Mouse (Mus musculus): ENCODE measurements around the gene Slc35e3.
"Not testable (repeated sequence)": the region's sequence is repeated elsewhere in the genome, so short reads cannot be mapped to it uniquely, and the experiment has no call there.

Slc35e3 gene

DNA sequence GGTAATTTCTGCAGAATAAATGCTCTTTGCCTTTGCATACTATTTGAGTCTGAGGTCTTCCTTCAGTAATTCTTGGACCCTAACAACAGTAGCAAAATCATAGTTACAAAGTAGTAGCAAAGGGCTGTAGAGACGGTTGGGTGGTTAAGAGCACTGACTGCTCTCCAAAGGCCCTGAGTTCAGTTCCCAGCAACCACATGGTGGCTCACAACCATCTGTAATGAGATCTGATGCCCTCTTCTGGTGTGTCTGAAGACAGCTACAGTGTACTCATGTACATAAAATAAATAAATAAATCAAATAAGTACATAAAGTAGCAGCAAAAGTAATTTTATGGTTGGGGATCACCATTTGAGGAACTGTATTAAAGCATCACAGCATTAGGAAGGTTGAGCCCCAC lies 30.5 kb downstream of the Slc35e3 start:
- not testable (repeated sequence) for DNase-seq (ENCODE audit: inconsistent age in 2 of 2, low spot score in 1 of 2)

DNA sequence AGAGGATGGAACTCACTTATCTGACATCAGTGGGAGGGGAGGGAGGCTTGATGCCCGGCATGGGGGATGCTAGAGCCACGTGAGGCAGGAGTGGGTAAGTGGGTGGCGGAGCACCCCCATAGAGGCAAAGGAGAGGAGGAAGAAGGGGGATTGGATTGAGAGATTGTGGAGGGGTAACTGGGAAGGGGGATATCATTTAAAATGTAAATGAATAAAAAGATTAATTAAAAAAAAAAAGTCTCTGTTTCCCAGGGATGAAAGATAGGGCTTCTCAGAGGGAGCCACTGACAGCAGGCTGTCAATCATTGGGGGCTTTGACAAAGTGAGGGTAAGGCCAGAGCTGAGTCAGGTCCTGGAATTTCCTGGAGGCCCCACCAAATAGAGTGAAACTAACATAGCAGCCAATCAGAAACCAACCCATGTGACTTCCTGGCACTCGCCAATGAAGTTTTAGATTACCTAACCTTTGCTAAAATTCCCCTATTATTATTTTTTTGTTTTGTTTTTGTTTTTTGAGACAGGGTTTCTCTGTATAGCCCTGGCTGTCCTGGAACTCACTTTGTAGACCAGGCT lies 31.2 kb downstream of the Slc35e3 start:
- no peak for DNase-seq (ENCODE audit: inconsistent age in 2 of 2, low spot score in 1 of 2)

DNA sequence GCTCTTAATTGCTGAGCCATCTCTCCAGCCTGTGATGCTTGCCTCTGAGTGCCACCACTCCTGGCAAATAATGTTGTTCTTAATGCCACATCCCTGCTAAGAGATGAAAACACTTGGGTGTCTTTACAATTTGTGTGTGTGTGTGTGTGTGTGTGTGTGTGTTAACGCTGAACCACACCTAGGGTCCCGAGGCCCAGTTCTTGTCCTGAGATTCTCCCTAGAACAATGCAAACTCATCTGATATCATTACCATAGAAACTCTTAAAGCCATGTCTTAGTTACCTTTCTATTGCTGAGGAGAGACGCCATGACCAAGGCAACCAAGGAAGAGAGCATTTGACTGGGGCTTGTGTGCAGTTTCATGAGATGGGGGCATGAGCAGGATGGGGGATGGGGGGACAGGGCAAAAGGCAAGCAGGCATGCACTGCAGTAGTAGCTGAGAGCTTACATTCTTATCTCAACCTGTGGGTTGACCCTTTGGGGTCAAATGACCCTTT lies 32.1 kb downstream of the Slc35e3 start:
- no peak for DNase-seq (ENCODE audit: inconsistent age in 2 of 2, low spot score in 1 of 2)

DNA sequence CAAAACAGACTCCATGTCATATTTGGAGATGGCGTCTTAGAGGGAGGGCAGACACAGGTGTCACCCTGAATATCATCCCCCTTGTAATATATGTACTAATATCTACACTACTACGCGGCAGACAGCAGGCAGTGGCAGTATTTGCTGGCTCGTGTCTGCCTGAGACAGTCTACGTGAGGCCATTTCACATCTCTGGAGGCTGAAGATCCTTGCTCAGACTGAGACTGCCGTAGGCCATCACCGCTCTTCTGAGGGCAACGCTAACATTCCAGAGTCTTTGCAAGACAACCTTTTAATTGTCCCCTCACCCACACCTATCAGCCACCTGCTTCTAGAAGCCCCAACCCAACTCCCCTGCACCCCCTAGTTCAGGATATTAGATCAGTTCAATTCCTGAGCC lies 32.7 kb downstream of the Slc35e3 start:
- DNase-seq (ENCODE audit: inconsistent age in 2 of 2, low spot score in 1 of 2): no peak

DNA sequence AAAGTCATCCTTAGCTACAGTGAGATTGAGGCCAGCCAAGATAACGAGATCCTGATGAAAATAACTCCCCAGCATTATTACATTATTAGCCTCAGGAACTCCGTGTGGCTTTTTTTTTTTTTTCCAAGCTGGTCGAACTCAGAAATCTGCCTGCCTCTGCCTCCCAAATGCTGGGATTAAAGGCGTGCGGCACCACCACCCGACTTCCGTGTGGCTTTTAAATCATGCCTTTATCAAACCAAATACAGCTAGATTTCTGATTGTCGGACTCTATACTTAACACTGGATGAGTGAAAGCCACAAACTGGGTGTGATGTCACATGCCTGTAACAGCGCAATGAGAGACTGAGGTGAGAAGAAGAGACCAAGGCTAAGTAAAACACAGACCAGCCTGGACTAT lies 33.3 kb downstream of the Slc35e3 start:
- DNase-seq (ENCODE audit: inconsistent age in 2 of 2, low spot score in 1 of 2): no peak

DNA sequence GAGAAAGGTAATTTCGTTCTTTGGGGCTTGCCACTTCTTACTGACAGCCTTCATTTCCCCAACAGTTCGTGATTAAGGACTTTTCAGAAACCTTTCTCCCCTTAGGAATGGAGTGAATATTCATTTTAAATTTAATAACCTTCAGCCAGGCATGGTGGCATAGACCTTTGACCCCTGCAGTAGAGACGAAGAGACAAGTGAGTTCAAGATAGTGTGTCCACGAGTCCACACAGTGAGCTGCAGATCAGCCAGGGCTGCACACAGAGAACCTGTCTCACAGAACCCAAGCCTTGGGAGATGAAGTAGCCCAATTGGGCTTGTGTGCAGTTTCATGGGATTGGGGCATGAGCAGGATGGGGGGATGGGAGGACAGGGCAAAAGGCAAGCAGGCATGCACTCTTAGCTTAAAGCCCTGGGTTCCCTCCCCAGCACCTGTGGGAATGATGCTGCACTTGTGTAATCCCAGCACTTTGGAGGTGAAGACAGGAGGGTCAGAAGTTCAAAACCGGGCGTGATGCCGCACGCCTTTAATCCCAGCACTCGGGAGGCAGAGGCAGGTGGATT lies 33.9 kb downstream of the Slc35e3 start:
- no peak for DNase-seq (ENCODE audit: inconsistent age in 2 of 2, low spot score in 1 of 2)

DNA sequence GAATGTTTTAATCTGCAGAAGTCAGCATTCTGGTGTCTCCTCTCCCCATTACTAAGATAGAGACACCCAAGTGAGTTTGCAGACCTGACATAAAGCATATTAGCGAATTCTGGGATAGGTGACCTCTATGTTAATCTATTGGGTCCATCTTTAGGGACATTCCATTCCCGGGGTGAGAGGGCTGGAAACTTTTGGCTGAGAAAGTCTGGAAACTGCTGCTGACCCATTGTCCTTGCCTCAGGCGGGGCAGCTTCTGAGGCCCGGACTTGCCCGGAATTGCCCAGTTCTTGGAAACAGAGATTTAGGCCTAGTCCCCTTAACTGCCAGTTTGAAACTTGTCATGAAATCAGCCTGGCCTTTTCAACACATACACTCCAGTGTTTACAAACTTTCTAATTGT lies 34.8 kb downstream of the Slc35e3 start:
- peak in 1 of 2 experiments; percentile 67 for DNase-seq (ENCODE audit: inconsistent age in 2 of 2, low spot score in 1 of 2)

DNA sequence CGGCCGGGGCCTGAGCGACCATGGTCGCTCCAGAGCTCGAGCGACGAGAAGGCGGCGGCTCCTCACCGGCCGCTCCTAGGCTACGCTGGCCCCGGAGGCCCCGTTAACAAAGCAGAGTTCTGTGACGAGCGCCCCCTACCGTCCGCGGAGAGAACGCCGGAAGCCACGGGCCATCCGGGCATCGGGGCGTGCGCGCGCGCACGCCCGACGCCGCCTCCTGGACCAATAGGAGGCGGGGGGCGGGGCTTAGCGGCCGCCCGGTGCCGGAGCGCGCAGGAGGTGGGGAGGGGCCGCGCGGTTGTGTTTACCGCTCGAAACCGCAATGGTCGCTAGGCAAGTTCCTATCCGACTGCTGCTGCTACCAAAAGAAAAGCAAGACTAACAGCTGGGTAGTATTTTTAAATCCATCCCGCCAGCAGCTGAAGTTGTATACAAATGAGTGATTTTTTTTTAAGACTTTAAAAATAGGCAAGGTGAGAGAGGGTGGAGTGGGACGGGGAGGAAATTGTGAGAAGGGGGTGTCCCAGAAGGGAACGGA lies 35.5 kb downstream of the Slc35e3 start, which contains the start of gene Mdm2:
Gene Mdm2, minus strand, starts transcription at position 155 of the 538 bp plus-strand sequence.
- DNase-seq (ENCODE audit: inconsistent age in 2 of 2, low spot score in 1 of 2): peak; percentile 95 to 98

DNA sequence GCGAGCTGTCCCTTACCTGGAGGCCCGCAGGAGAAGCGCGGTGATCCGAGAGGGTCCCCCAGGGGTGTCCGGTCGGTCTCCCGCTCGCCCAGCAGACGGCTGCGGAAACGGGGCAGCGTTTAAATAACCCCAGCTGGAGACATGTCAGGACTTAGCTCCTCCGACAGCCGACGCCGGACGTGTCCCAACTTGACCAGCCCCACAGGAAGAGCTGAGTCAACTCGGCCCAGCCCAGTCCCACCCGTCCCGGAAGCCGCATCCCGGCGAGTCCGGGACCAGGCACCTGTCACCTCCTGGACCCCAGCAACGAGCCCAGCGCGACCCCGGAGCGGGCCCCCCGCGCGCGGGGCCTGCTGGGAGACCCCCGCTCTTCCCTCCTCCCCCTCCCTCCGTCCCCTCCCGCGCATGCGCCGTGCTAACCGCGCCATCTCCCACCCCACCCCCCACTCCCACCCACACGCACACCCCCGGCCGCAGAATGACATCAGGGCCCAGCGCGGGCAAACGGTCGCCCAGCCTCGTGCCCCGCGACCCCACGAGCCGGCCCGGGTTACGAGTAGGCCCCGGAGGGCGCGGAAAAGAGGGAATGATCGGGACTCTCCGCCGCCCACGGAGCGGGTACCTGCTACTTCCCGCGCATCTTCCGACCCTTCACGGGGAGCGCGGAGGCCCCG lies 36.1 kb downstream of the Slc35e3 start:
- peak; percentile 90 to 95 for DNase-seq (ENCODE audit: inconsistent age in 2 of 2, low spot score in 1 of 2)

DNA sequence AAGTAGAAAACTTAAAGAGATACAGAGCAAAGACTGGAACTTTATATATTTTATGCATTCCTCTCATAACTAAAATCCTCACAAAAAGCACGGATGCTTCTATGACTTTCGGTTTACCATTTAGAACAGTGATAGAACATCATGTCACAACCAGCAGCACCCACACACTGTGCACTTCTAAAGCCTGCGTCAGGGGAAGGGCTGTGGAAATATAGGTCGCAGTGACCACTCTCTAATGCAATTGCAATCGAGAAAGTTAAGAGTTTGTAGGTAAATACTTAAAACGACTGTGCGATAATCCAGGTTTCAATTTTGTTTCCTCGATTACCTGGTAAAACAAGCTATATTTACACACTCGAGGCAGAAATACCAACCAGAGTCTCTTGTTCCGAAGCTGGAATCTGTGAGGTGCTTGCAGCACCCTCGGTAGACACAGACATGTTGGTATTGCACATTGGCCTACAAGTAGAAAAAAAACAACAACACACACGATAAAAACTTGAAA lies 36.8 kb downstream of the Slc35e3 start:
- no peak for DNase-seq (ENCODE audit: inconsistent age in 2 of 2, low spot score in 1 of 2)

DNA sequence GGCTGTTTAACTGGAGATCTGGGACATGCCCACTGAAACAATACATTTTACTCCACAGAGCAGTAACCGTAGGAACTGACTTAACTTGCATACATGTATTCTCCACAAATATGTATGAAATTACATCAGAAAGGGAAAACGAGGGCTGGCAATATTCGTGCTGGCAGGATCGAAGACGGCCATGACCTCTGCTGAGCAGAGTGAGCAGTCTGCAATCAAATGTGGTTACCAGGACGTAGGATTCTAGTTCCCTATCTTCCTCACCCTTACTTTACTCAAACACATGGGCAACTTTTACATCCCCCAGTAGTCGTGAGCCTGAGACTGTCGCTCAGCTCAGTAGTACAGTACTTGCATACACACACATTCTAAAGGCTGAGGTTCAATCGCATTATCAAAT lies 37.3 kb downstream of the Slc35e3 start:
- DNase-seq (ENCODE audit: inconsistent age in 2 of 2, low spot score in 1 of 2): peak in 1 of 2 experiments; percentile 67

DNA sequence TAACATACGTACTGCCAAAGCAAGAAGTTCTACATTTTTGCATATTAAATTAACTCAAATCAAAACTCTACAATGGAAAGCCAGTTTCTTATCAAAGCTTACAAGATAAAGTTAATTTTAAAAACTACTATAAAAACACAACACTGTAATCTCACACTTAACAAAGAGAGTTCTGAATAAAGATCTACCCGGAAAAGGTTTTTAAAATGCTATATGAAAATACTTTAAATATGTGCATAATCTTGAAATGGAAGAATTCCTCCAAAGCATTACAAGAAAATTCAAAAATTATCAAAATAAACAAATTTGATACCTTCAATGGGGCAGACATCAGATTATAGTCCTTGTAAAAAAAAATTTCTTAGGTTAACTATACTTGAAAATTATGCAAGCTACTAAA lies 37.8 kb downstream of the Slc35e3 start:
- no peak for DNase-seq (ENCODE audit: inconsistent age in 2 of 2, low spot score in 1 of 2)

DNA sequence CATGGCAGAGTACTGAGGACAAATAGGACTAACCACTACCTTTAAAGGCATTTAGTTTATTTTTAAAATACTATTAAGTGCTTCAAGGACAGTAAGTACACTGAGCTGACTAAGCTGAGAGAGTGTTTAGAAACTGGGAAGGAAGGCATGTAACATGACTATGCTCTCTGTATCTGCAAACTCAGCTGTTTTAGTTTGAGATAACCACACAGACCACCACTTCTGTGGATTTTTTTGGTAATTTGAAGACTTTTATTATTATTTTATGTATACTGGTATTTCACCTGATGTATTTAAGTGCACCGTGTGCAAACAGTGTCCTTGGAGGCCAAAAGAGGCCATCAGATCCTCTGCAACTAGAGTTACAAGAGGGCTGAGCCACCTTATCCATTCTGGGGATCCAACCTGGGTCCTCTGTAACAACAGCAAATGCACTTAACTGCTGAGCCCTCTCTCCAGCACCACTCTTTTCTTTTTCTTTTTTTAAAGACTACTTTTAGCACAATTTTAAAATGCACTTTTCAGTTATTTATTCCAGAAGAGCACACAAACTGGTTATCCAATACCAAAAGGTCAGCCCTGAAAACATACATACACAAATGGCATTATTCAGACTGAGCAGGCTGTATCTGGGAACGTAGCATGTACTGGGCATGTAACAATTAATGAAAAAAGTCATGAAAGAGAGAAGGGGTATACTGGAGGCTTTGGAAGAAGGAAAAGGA lies 38.9 kb downstream of the Slc35e3 start:
- DNase-seq (ENCODE audit: inconsistent age in 2 of 2, low spot score in 1 of 2): peak in 1 of 2 experiments; percentile 64

DNA sequence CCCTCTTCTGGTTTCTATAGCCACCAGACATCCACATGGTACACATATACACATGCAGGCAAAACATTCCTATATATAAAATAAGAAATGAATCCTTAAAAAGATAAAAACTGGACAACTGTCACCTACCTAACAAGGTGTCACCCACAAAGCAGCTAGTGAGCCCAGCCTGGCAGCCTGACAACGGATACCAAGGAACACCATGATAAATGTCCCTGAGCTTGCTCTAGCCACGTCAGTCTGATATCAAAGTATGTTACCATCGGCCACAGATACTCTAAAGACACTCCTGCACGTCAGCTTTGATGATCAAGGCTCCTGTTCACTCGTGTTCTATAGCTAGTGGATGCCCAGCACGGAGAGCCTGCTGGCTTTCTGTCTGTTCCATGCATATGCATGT lies 39.7 kb downstream of the Slc35e3 start:
- DNase-seq (ENCODE audit: inconsistent age in 2 of 2, low spot score in 1 of 2): peak in 1 of 2 experiments; percentile 55

DNA sequence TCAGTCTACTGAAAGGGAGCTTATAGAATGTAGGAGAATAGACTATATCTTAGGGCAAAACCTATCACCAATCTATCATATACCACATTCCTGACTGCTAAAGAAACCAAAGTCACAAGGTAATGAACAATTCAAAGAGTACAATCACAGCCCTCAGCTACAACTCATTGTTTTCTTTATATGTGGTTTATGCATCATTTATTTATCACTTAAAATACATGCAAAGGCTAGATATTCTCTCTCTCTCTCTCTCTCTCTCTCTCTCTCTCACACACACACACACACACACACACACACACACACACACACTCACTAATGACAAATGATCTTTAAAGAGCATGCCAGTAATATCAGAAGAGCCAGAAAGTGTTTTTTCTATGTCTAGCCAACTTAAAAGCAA lies 40.4 kb downstream of the Slc35e3 start:
- no peak for DNase-seq (ENCODE audit: inconsistent age in 2 of 2, low spot score in 1 of 2)

DNA sequence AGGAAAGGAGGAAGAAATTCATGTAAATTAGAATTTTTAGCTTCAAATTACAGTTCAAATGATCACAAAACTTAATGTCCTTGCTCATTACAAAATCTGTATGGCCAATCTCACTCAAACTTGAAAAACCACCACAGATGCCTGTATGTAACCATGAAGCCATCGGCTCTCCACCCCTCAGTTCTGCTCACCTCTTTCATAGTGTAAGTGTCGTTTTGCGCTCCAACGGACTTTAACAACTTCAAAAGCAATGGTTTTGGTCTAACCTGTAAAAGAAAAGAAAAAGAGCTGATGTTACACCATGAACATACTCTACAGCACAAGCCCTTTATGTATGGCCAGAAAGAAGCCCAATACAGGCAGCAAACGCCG lies 41.2 kb downstream of the Slc35e3 start:
- DNase-seq (ENCODE audit: inconsistent age in 2 of 2, low spot score in 1 of 2): no peak

DNA sequence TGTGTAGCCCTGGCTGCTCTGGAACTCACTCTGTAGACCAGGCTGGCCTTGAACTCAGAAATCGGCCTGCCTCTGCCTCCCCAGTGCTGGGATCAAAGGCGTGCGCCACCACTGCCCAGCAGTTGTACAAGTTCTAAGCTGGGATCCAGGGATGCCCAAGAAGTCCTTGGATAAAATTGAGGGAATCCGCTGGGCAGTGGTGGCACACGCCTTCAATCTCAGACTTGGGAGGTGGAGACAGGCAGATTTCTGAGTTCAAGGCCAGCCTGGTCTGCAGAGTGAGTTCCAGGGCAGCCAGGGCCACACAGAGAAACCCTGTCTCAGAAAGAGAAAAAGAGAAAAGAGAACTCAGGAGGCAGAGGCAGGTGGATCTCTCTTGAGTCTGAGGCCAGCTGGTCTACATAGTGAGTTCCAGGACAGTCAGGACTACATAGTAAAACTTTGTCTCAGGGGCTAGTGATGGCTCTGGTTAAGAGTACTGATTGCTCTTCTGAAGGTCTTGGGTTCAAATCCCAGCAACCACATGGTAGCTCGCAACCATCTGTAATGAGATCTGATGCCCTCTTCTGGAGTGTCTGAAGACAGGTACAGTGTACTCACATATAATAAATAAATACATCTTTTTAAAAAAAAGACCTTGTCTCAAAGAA lies 41.7 kb downstream of the Slc35e3 start:
- DNase-seq (ENCODE audit: inconsistent age in 2 of 2, low spot score in 1 of 2): not testable (repeated sequence)

DNA sequence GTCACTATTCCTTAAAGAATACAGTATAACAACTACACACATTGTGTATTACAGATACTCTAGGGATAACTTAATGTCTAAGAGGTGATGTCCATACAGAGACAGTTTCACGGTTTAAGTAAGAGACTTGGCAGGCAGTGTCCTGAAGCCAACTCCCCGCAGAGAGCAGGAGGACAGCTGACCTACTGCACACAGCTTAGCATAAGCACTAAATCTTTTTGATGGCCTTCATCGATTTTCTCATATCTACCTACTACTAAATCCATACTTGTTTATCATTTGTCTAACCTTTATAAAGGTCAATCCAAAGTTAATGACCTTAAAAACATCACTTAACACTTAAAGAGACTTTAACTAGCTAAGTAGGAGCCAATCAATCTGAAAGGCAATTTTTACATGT lies 42.7 kb downstream of the Slc35e3 start:
- no peak for DNase-seq (ENCODE audit: inconsistent age in 2 of 2, low spot score in 1 of 2)

DNA sequence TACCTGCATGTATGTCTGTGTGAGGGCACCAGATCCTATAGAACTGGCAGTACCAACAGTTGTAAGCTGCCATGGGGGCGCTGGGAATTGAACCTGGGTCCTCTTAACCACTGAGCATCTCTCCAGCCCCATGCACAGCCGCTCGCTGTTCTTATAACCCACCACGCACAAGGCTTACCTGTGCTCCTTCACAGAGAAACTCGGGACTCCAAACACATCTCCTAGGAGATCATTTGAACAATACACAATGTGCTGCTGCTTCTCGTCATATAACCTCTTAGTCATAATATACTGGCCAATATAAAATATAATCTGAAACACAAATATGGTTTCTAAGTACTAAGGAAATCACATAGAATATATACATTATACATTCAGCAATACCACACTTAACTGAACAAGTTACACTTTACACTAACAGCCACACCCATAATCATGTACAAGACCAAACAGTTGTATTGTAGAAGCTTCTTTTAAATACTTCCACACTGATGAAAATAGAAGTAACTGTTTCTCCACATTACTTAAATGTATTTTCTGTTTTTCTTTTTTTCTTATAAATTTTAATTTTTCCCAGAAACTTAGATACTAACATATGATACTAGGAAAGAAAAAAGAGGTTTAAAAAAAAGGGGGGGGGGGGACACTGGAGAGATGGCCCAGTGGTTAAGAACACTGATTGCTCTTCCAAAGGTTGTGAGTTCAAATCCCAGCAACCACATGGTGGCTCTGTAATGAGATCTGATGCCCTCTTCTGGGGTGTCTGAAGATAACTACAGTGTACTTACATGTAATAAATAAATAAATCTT lies 43.9 kb downstream of the Slc35e3 start:
- no peak for DNase-seq (ENCODE audit: inconsistent age in 2 of 2, low spot score in 1 of 2)

Measured in adrenal gland, adult (tissue).